Mouse (Mus musculus): ENCODE results near the gene Mid1. TPM values are rescaled to one million over a fixed set of nuclear protein-coding genes. Genes with fewer than 3 reads are reported as not detected.
A peak's percentile ranks its signal among the peaks of the same experiment; 100 is the strongest.
"Not testable (repeated sequence)": the region's sequence is repeated elsewhere in the genome, so short reads cannot be mapped to it uniquely, and the experiment has no call there.

Mid1 gene
- total and polyA plus RNA-seq, 3 experiments, result 2.6 to 5.5 (median 3.7) TPM

GRCm38 (mm10) chrX:170018571-170019218, 333.7 kb downstream of the Mid1 start:
- H3K27ac ChIP-seq; H3K4me1 ChIP-seq (ENCODE audit: control insufficient read depth, insufficient read depth, low read length); H3K27me3 ChIP-seq (ENCODE audit: control insufficient read depth, insufficient read depth, low read length); H3K36me3 ChIP-seq (ENCODE audit: control insufficient read depth, insufficient read depth, low read length); H3K4me3 ChIP-seq; H3K9ac ChIP-seq (ENCODE audit: low read depth, low read length); intact Hi-C loops (cut with DNase I); H3K79me2 ChIP-seq (replicated peaks; ENCODE audit: control insufficient read depth, insufficient read depth, low read length): not testable (repeated sequence)
- TF ChIP-seq CTCF (IDR thresholded peaks at IDR 0.05), result peak; percentile 40
- peak; percentile 65 to 69 for DNase-seq
- 86% methylated on average over 66 of the region's 66 CpGs for WGBS

GRCm38 (mm10) chrX:170019219-170019953, 334.4 kb downstream of the Mid1 start:
- 84% methylated on average over 30 of the region's 30 CpGs for WGBS
- not testable (repeated sequence) for H3K79me2 ChIP-seq (replicated peaks; ENCODE audit: control insufficient read depth, insufficient read depth, low read length)

GRCm38 (mm10) chrX:170019954-170020689, 335.1 kb downstream of the Mid1 start:
- H3K27me3 ChIP-seq (ENCODE audit: control insufficient read depth, insufficient read depth, low read length); H3K9ac ChIP-seq (ENCODE audit: low read depth, low read length); H3K79me2 ChIP-seq (replicated peaks; ENCODE audit: control insufficient read depth, insufficient read depth, low read length); H3K36me3 ChIP-seq (ENCODE audit: control insufficient read depth, insufficient read depth, low read length); H3K4me1 ChIP-seq (ENCODE audit: control insufficient read depth, insufficient read depth, low read length); intact Hi-C loops (cut with DNase I); H3K4me3 ChIP-seq; H3K27ac ChIP-seq: not testable (repeated sequence)
- DNase-seq, result peak; percentile 90 to 95
- WGBS, result 55% methylated on average over 14 of the region's 14 CpGs
- peak; percentile 83 for TF ChIP-seq CTCF (IDR thresholded peaks at IDR 0.05)

More at GRCm38 (mm10) chrX:170019219-170019953, 334.4 kb downstream of the Mid1 start:
- intact Hi-C loops (cut with DNase I); H3K27ac ChIP-seq; H3K36me3 ChIP-seq (ENCODE audit: control insufficient read depth, insufficient read depth, low read length); H3K27me3 ChIP-seq (ENCODE audit: control insufficient read depth, insufficient read depth, low read length); DNase-seq; H3K9ac ChIP-seq (ENCODE audit: low read depth, low read length); H3K4me1 ChIP-seq (ENCODE audit: control insufficient read depth, insufficient read depth, low read length); H3K4me3 ChIP-seq: not testable (repeated sequence)

GRCm38 (mm10) chrX:170020690-170021050, 335.7 kb downstream of the Mid1 start:
- H3K79me2 ChIP-seq (replicated peaks; ENCODE audit: control insufficient read depth, insufficient read depth, low read length); H3K36me3 ChIP-seq (ENCODE audit: control insufficient read depth, insufficient read depth, low read length); H3K27ac ChIP-seq; H3K4me1 ChIP-seq (ENCODE audit: control insufficient read depth, insufficient read depth, low read length); H3K27me3 ChIP-seq (ENCODE audit: control insufficient read depth, insufficient read depth, low read length); H3K9ac ChIP-seq (ENCODE audit: low read depth, low read length); H3K4me3 ChIP-seq; intact Hi-C loops (cut with DNase I): not testable (repeated sequence)
- TF ChIP-seq CTCF (IDR thresholded peaks at IDR 0.05), result peak; percentile 82
- 50% methylated on average over 9 of the region's 9 CpGs for WGBS
- peak; percentile 66 to 67 for DNase-seq

- H3K79me2 ChIP-seq (replicated peaks; ENCODE audit: control insufficient read depth, insufficient read depth, low read length); H3K9ac ChIP-seq (ENCODE audit: low read depth, low read length); intact Hi-C loops (cut with DNase I); H3K36me3 ChIP-seq (ENCODE audit: control insufficient read depth, insufficient read depth, low read length); H3K4me1 ChIP-seq (ENCODE audit: control insufficient read depth, insufficient read depth, low read length); H3K4me3 ChIP-seq; H3K27ac ChIP-seq; H3K27me3 ChIP-seq (ENCODE audit: control insufficient read depth, insufficient read depth, low read length): not testable (repeated sequence)
- 78% methylated on average over 12 of the region's 12 CpGs for WGBS
- peak in 1 of 2 experiments; percentile 26 for DNase-seq
These were observed 336.2 kb downstream of the Mid1 start for GRCm38 (mm10) chrX:170021205-170021604.

- H3K27me3 ChIP-seq (ENCODE audit: control insufficient read depth, insufficient read depth, low read length); H3K79me2 ChIP-seq (replicated peaks; ENCODE audit: control insufficient read depth, insufficient read depth, low read length); H3K4me3 ChIP-seq; H3K9ac ChIP-seq (ENCODE audit: low read depth, low read length); intact Hi-C loops (cut with DNase I); H3K4me1 ChIP-seq (ENCODE audit: control insufficient read depth, insufficient read depth, low read length); H3K36me3 ChIP-seq (ENCODE audit: control insufficient read depth, insufficient read depth, low read length); H3K27ac ChIP-seq: not testable (repeated sequence)
- peak; percentile 84 for TF ChIP-seq CTCF (IDR thresholded peaks at IDR 0.05)
- DNase-seq, result peak; percentile 53 to 61
- WGBS, result 47% methylated on average over 15 of the region's 15 CpGs
These were observed 336.9 kb downstream of the Mid1 start for GRCm38 (mm10) chrX:170021750-170022461.

Other genes starting within 250 kb of the Mid1 start
- not detected for gene 4933400A11Rik, start 94.4 kb downstream of the Mid1 start, total RNA-seq (2021)
- not detected in 2 replicates for gene 4933400A11Rik, start 94.4 kb downstream of the Mid1 start, polyA plus RNA-seq (2012; rRNA removed)

Data from heart, adult 2 months (tissue).